Mouse (Mus musculus): ENCODE data around the gene Galnt14.

DNA sequence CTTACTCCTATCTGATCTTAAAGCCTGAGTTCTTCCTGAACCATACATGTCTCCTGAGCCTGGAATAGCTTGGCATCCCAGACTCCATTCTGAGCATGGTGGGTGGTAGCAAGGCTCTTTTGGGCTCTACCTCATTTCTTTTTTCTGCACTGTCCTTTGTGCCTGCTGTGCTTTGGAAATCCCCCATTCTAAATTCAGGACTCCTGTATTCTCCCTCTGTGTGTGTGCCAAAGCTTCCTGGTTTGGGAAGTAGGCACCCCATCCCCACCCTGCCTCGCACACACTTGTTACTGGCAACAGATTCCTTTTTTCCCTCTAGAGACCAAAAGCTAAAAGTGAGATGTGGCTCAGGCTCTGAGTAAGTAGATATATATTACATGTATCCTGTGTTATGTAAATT, 191.9 kb downstream of the Galnt14 start:
- TF ChIP-seq POLR2A (IDR thresholded peaks at IDR 0.05; ENCODE audit: borderline replicate concordance, low read depth, low read length) (no peak), CTCF (IDR thresholded peaks at IDR 0.05; ENCODE audit: low read depth, low read length) (no peak)
